Mouse (Mus musculus) kidney, embryonic 15.5 days (tissue): ENCODE measurements around the gene Vmn1r139. TPM values are rescaled to one million over a fixed set of nuclear protein-coding genes. Genes with fewer than 3 reads are reported as not detected.
"Not testable (repeated sequence)": the region's sequence is repeated elsewhere in the genome, so short reads cannot be mapped to it uniquely, and the experiment has no call there.

Experiments used
- ATAC-seq: fragments of 200-750 bp; cut with Nextera tagmentation; replicated peaks from 2 replicates; pipeline ENCODE4 v1.8.0; 2017; ENCODE audit warnings: moderate TSS enrichment; ENCODE audit not compliant: low FRiP score
- H3K27ac ChIP-seq: fragments of 300-500 bp; sonication (generic); 2 replicates; pipeline ENCODE4 v1.5.1; 2015; ENCODE audit warnings: mild to moderate bottlenecking, inconsistent platforms
- H3K27me3 ChIP-seq: fragments of 300-500 bp; sonication (generic); 2 replicates; pipeline ENCODE4 v1.6.1; 2015; ENCODE audit warnings: inconsistent platforms
- H3K36me3 ChIP-seq: fragments of 300-500 bp; sonication (generic); 2 replicates; pipeline ENCODE4 v1.6.1; 2015; ENCODE audit warnings: inconsistent platforms
- H3K4me1 ChIP-seq: fragments of 300-500 bp; sonication (generic); 2 replicates; pipeline ENCODE4 v1.6.1; 2015; ENCODE audit warnings: inconsistent platforms
- H3K4me2 ChIP-seq: fragments of 300-500 bp; sonication (generic); 2 replicates; pipeline ENCODE4 v1.6.1; 2015; ENCODE audit warnings: moderate library complexity, mild to moderate bottlenecking, inconsistent platforms
- H3K4me3 ChIP-seq: fragments of 300-500 bp; sonication (generic); replicated peaks from 2 replicates; pipeline ENCODE4 v1.5.1; 2015; ENCODE audit warnings: mild to moderate bottlenecking, inconsistent platforms
- H3K9ac ChIP-seq: fragments of 300-500 bp; sonication (generic); 2 replicates; pipeline ENCODE4 v1.6.1; 2015; ENCODE audit warnings: mild to moderate bottlenecking, inconsistent platforms
- H3K9me3 ChIP-seq: fragments of 300-500 bp; sonication (generic); replicated peaks from 2 replicates; pipeline ENCODE4 v1.6.1; 2016; ENCODE audit warnings: inconsistent platforms
- WGBS: fragments of 180-500 bp; shearing (Covaris S2); methylation state at CpG from one replicate; pipeline ENCODE4 v1.1.7; 2015; ENCODE audit warnings: mixed read lengths; 5-methylcytosine and 5-hydroxymethylcytosine counted together
- polyA plus RNA-seq: library from polyadenylated mRNA; unstranded; fragments of >200 nt; fragmentation: Nextera tagmentation; extraction: Ambion mirVana; gene quantifications from 2 replicates; pipeline ENCODE4 v1.2.1, GENCODE M21; 2015

Gene Vmn1r139
- polyA plus RNA-seq, result not detected in 2 replicates

- not testable (repeated sequence) for H3K4me2 ChIP-seq, ATAC-seq, H3K4me1 ChIP-seq, H3K36me3 ChIP-seq, H3K27ac ChIP-seq, H3K27me3 ChIP-seq, H3K9me3 ChIP-seq, H3K4me3 ChIP-seq, H3K9ac ChIP-seq
- no CpG with 5 or more reads among the region's 7 CpGs for WGBS
These were observed at the start of gene Vmn1r139 for GRCm38 (mm10) chr7:22068757-22069156. Vmn1r139 (plus strand) TSS chr7:22069057.

DNA sequence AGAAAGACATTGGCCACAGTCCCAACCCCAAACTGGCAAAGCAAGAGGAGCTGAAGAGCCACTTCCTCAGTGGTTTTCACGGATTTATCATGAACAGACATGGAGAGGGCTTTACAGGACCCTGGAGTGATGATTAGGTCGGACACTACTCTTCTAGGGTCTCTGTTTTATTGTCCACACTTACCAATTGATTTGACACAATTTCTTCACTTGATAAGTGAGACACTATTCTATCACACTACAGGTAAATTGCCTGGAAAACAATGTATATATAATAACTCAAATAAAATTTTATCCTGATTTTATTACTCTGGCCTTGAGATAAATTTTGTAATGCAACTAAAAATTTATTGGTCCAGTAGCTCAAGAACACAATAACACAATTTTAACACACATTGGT is 40.1 kb upstream of the Vmn1r139 start, which contains the start of gene Vmn1r138:
TSS of gene Vmn1r138 (minus strand) at position 101 of the 400 bp plus-strand sequence.
- H3K4me1 ChIP-seq, ATAC-seq, H3K27ac ChIP-seq, H3K9ac ChIP-seq, H3K4me3 ChIP-seq, H3K27me3 ChIP-seq, H3K36me3 ChIP-seq, H3K4me2 ChIP-seq, H3K9me3 ChIP-seq: not testable (repeated sequence)
- no CpG with 5 or more reads among the region's 2 CpGs for WGBS

- not testable (repeated sequence) for H3K36me3 ChIP-seq, H3K27me3 ChIP-seq, H3K9ac ChIP-seq, H3K4me2 ChIP-seq, H3K4me3 ChIP-seq, H3K4me1 ChIP-seq, H3K27ac ChIP-seq, H3K9me3 ChIP-seq, ATAC-seq
- WGBS, result no CpG with 5 or more reads among the region's 1 CpGs
These were observed 12.7 kb upstream of the Vmn1r139 start, which contains the start of gene Gm6176 for GRCm38 (mm10) chr7:22056205-22056604. Gm6176 (minus strand) TSS chr7:22056305.

GRCm38 (mm10) chr7:22118145-22118544 is 49.3 kb downstream of the Vmn1r139 start, which contains the start of gene Gm16451:
Gm16451 (minus strand) TSS chr7:22118245.
- not testable (repeated sequence) for H3K4me3 ChIP-seq, H3K27ac ChIP-seq, H3K9ac ChIP-seq, H3K9me3 ChIP-seq, ATAC-seq, H3K4me1 ChIP-seq, H3K36me3 ChIP-seq, H3K4me2 ChIP-seq, H3K27me3 ChIP-seq
- no CpG with 5 or more reads among the region's 2 CpGs for WGBS

DNA sequence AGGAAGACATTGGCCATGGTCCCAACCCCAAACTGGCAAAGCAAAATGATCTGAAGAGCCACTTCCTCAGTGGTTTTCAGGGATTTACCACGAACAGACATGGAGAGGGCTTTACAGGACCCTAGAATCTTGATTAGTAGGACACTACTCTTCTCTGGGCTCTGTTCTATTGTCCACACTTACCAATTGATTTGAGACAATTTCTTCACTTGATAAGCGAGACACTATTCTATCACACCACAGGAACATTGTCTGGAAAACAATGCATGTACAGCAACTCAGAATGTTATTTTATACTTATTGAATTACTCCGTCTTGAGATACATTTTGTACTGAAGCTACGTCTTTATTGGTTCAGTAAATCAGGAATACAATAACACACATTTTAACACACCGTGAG is 65.8 kb downstream of the Vmn1r139 start, which contains the start of gene Gm10666:
TSS of gene Gm10666 (minus strand) at position 101 of the 400 bp plus-strand sequence.
- not testable (repeated sequence) for H3K4me1 ChIP-seq, H3K9me3 ChIP-seq, H3K36me3 ChIP-seq, H3K9ac ChIP-seq, ATAC-seq, H3K27me3 ChIP-seq, H3K4me3 ChIP-seq, H3K4me2 ChIP-seq, H3K27ac ChIP-seq
- WGBS, result no CpG with 5 or more reads among the region's 5 CpGs

Other genes starting within 250 kb of the Vmn1r139 start
- gene Vmn1r135, start 236.7 kb upstream of the Vmn1r139 start, polyA plus RNA-seq, result not detected in 2 replicates
- not detected in 2 replicates for gene Gm5725, start 224.8 kb upstream of the Vmn1r139 start, polyA plus RNA-seq
- not detected in 2 replicates for gene Gm5891, start 147.8 kb upstream of the Vmn1r139 start, polyA plus RNA-seq
- not detected in 2 replicates for gene Vmn1r137, start 74.5 kb upstream of the Vmn1r139 start, polyA plus RNA-seq
- not detected in 2 replicates for gene Vmn1r138, start 40.2 kb upstream of the Vmn1r139 start, polyA plus RNA-seq
- not detected in 2 replicates for gene Gm6176, start 12.8 kb upstream of the Vmn1r139 start, polyA plus RNA-seq
- gene Gm16451, start 49.2 kb downstream of the Vmn1r139 start, polyA plus RNA-seq, result not detected in 2 replicates
- gene Gm10666, start 65.7 kb downstream of the Vmn1r139 start, polyA plus RNA-seq, result not detected in 2 replicates
- not detected in 2 replicates for gene Vmn1r142, start 95.0 kb downstream of the Vmn1r139 start, polyA plus RNA-seq
- gene Vmn1r143, start 120.3 kb downstream of the Vmn1r139 start, polyA plus RNA-seq, result not detected in 2 replicates
- not detected in 2 replicates for gene Gm8653, start 132.2 kb downstream of the Vmn1r139 start, polyA plus RNA-seq
- gene Gm8453, start 160.4 kb downstream of the Vmn1r139 start, polyA plus RNA-seq, result not detected in 2 replicates